Mouse (Mus musculus) limb, embryonic 11.5 days (tissue): ENCODE measurements around the gene Tsc22d1. TPM values are rescaled to one million over a fixed set of nuclear protein-coding genes. Genes with fewer than 3 reads are reported as not detected.

ENCODE experiments used
- ATAC-seq: fragments of 200-750 bp; cut with Nextera tagmentation; 2 replicates; pipeline ENCODE4 v1.8.0; 2017; ENCODE audit warnings: low read depth; ENCODE audit not compliant: insufficient number of reproducible peaks, low FRiP score, low TSS enrichment
- DNase-seq: peaks from one replicate; pipeline ENCODE4 v3.0.0-alpha.2; 2015; ENCODE audit warnings: low spot score
- H3K27ac ChIP-seq: fragments of 300-500 bp; sonication (generic); replicated peaks from 2 replicates; pipeline ENCODE4 v1.5.1; 2014; ENCODE audit warnings: low read depth, mild to moderate bottlenecking, low read length
- H3K27me3 ChIP-seq: fragments of 300-500 bp; sonication (generic); 2 replicates; pipeline ENCODE4 v1.6.1; 2014; ENCODE audit warnings: mild to moderate bottlenecking, low read length, mixed read lengths; ENCODE audit not compliant: control insufficient read depth, insufficient read depth
- H3K36me3 ChIP-seq: fragments of 300-500 bp; sonication (generic); 2 replicates; pipeline ENCODE4 v1.6.1; 2014; ENCODE audit warnings: mild to moderate bottlenecking, low read length, moderate library complexity, mixed read lengths; ENCODE audit not compliant: control insufficient read depth, insufficient read depth
- H3K4me1 ChIP-seq: fragments of 300-500 bp; sonication (generic); 2 replicates; pipeline ENCODE4 v1.6.1; 2014; ENCODE audit warnings: low read length, mixed read lengths; ENCODE audit not compliant: control insufficient read depth, insufficient read depth
- H3K4me2 ChIP-seq: fragments of 300-500 bp; sonication (generic); 2 replicates; pipeline ENCODE4 v1.6.1; 2014; ENCODE audit warnings: low read depth, mild to moderate bottlenecking, moderate library complexity; ENCODE audit not compliant: severe bottlenecking
- H3K4me3 ChIP-seq: fragments of 300-500 bp; sonication (generic); 2 replicates; pipeline ENCODE4 v1.5.1; 2014; ENCODE audit warnings: low read depth, low read length
- H3K9ac ChIP-seq: fragments of 300-500 bp; sonication (generic); 2 replicates; pipeline ENCODE4 v1.6.1; 2014; ENCODE audit warnings: mild to moderate bottlenecking, low read length
- H3K9me3 ChIP-seq: fragments of 300-500 bp; sonication (generic); 2 replicates; pipeline ENCODE4 v1.6.1; 2016; ENCODE audit warnings: low read length; ENCODE audit not compliant: control insufficient read depth
- WGBS: fragments of 180-500 bp; shearing (Covaris S2); extraction: QIAGEN DNeasy Blood & Tissue Kit; methylation state at CpG from one replicate; pipeline ENCODE4 v1.1.7; 2014; 5-methylcytosine and 5-hydroxymethylcytosine counted together
- polyA plus RNA-seq: library from polyadenylated mRNA; unstranded; fragments of >200 nt; fragmentation: Nextera tagmentation; extraction: Ambion mirVana; gene quantifications from 2 replicates; pipeline ENCODE4 v1.2.1, GENCODE M21; 2014

Tsc22d1 gene
- polyA plus RNA-seq, 1 experiment from 2014 or later: 527 TPM

GRCm38 (mm10) chr14:76498210-76498609, 83.4 kb downstream of the Tsc22d1 start:
- no peaks in the 10 kb centered on the region for H3K27me3 ChIP-seq
- 69% methylated on average over 7 of the region's 7 CpGs for WGBS
- no peak overlapping the region for H3K4me2 ChIP-seq
- DNase-seq: no peak
- H3K4me3 ChIP-seq: no peak overlapping the region
- no peak overlapping the region for H3K9ac ChIP-seq
- no peaks in the 10 kb centered on the region; the same call in 1 of the 2 replicates for H3K36me3 ChIP-seq
- no peak for ATAC-seq
- H3K9me3 ChIP-seq: no peaks in the 10 kb centered on the region
- H3K27ac ChIP-seq: no peak overlapping the region
- no peaks in the 10 kb centered on the region for H3K4me1 ChIP-seq

- H3K27ac ChIP-seq: no peak overlapping the region
- H3K36me3 ChIP-seq: no peaks in the 10 kb centered on the region
- H3K9ac ChIP-seq: no peak overlapping the region
- WGBS: 90% methylated on average over 6 of the region's 6 CpGs
- H3K4me3 ChIP-seq: no peak overlapping the region
- no peaks in the 10 kb centered on the region for H3K9me3 ChIP-seq
- ATAC-seq (no peak), DNase-seq (no peak)
- no peaks in the 10 kb centered on the region for H3K27me3 ChIP-seq
- no peaks in the 10 kb centered on the region for H3K4me1 ChIP-seq
- no peak overlapping the region for H3K4me2 ChIP-seq
These were observed 84.7 kb downstream of the Tsc22d1 start for GRCm38 (mm10) chr14:76499492-76499891.

GRCm38 (mm10) chr14:76500036-76500435, 85.3 kb downstream of the Tsc22d1 start:
- Histone ChIP-seq H3K4me2 (no peak overlapping the region), H3K27ac (no peak overlapping the region), H3K4me3 (no peak overlapping the region), H3K4me1 (no peaks in the 10 kb centered on the region), H3K9me3 (no peaks in the 10 kb centered on the region), H3K27me3 (no peaks in the 10 kb centered on the region), H3K36me3 (no peaks in the 10 kb centered on the region), H3K9ac (no peak overlapping the region)
- WGBS: 35% methylated on average over 5 of the region's 5 CpGs
- DNase-seq: no peak
- ATAC-seq: no peak

- H3K27me3 ChIP-seq: no peaks in the 10 kb centered on the region
- ATAC-seq (no peak), DNase-seq (no peak)
- H3K9me3 ChIP-seq: no peaks in the 10 kb centered on the region
- WGBS: 14% methylated on average over 13 of the region's 13 CpGs
- peak overlapping the region; percentile 96 for H3K4me2 ChIP-seq
- no peak overlapping the region for H3K27ac ChIP-seq
- peak overlapping the region; percentile 65; the same call in 1 of the 2 replicates for H3K4me3 ChIP-seq
- 0 out of 2 replicates have a peak overlapping the region, but pooled peaks have one; percentile 13 for H3K9ac ChIP-seq
- peaks cover 10% of the 10 kb centered on the region for H3K36me3 ChIP-seq
- H3K4me1 ChIP-seq: peaks cover 7% of the 10 kb centered on the region; the same call in 1 of the 2 replicates
These were observed 88.6 kb downstream of the Tsc22d1 start for GRCm38 (mm10) chr14:76503231-76503851.

- Histone ChIP-seq H3K27me3 (no peaks in the 10 kb centered on the region), H3K4me3 (peak overlapping the region; percentile 65), H3K36me3 (peaks cover 13% of the 10 kb centered on the region), H3K27ac (peak overlapping the region; percentile 99), H3K4me1 (peaks cover 7% of the 10 kb centered on the region; the same call in 1 of the 2 replicates), H3K9me3 (no peaks in the 10 kb centered on the region), H3K4me2 (peak overlapping the region; percentile 96), H3K9ac (peak overlapping the region; percentile 99)
- peak; percentile 95 for DNase-seq
- under 1% methylated on average over 38 of the region's 52 CpGs for WGBS
- peak; percentile 92 for ATAC-seq
These were observed 89.5 kb downstream of the Tsc22d1 start for GRCm38 (mm10) chr14:76504121-76504737.

- no peak for ATAC-seq
- peak overlapping the region; percentile 99 for H3K9ac ChIP-seq
- H3K9me3 ChIP-seq: no peaks in the 10 kb centered on the region
- peaks cover 13% of the 10 kb centered on the region for H3K36me3 ChIP-seq
- WGBS: 2% methylated on average over 10 of the region's 10 CpGs
- H3K4me3 ChIP-seq: peak overlapping the region; percentile 65
- peaks cover 7% of the 10 kb centered on the region; the same call in 1 of the 2 replicates for H3K4me1 ChIP-seq
- H3K27me3 ChIP-seq: no peaks in the 10 kb centered on the region
- peak overlapping the region; percentile 99 for H3K27ac ChIP-seq
- no peak for DNase-seq
- H3K4me2 ChIP-seq: peak overlapping the region; percentile 96
These were observed 90.3 kb downstream of the Tsc22d1 start for GRCm38 (mm10) chr14:76505101-76505438.

- ATAC-seq (peak; percentile 83), DNase-seq (peak; percentile 94)
- WGBS: 0% methylated on average over 31 of the region's 31 CpGs
- H3K9me3 ChIP-seq: no peaks in the 10 kb centered on the region
- H3K27ac ChIP-seq: peak overlapping the region; percentile 99
- H3K9ac ChIP-seq: peak overlapping the region; percentile 99
- H3K27me3 ChIP-seq: no peaks in the 10 kb centered on the region
- H3K4me1 ChIP-seq: peaks cover 7% of the 10 kb centered on the region; the same call in 1 of the 2 replicates
- H3K4me2 ChIP-seq: peak overlapping the region; percentile 96
- peak overlapping the region; percentile 65 for H3K4me3 ChIP-seq
- peaks cover 13% of the 10 kb centered on the region for H3K36me3 ChIP-seq
These were observed 90.9 kb downstream of the Tsc22d1 start for GRCm38 (mm10) chr14:76505439-76506220.

GRCm38 (mm10) chr14:76506425-76507205, 91.9 kb downstream of the Tsc22d1 start:
- no peaks in the 10 kb centered on the region for H3K9me3 ChIP-seq

More at GRCm38 (mm10) chr14:76506425-76507205, 91.9 kb downstream of the Tsc22d1 start:
- H3K9ac ChIP-seq: peak overlapping the region; percentile 99
- WGBS: 55% methylated on average over 27 of the region's 27 CpGs
- peaks cover 13% of the 10 kb centered on the region for H3K36me3 ChIP-seq
- ATAC-seq (no peak), DNase-seq (peak; percentile 56)
- H3K27me3 ChIP-seq: no peaks in the 10 kb centered on the region
- peak overlapping the region; percentile 99 for H3K27ac ChIP-seq
- peaks cover 7% of the 10 kb centered on the region; the same call in 1 of the 2 replicates for H3K4me1 ChIP-seq
- H3K4me2 ChIP-seq: peak overlapping the region; percentile 96
- peak overlapping the region; percentile 65 for H3K4me3 ChIP-seq
